Mouse (Mus musculus): ENCODE data around the gene Otud7b.

Otud7b gene

GRCm38 (mm10) chr3:96152611-96153010, 48.3 kb downstream of the Otud7b start:
- ChIA-PET CTCF (interaction anchor here in 1 of 4 experiments (1.9 kb wide), 1 partner anchor 72 kb away, joined by 4 read pairs; no protein-coding TSS in a partner anchor), POLR2A (interaction anchor here in 2 of 4 experiments (0.9 to 3.0 kb wide), 4 partner anchors 8 to 83 kb away, joined by 3 to 25 read pairs (median 5); partner anchors contain the start of gene Mtmr11 (in 1 of the 2))

GRCm38 (mm10) chr3:96155501-96155900, 51.2 kb downstream of the Otud7b start:
- ChIA-PET CTCF (interaction anchor here (0.6 to 1.9 kb wide), 7 partner anchors 62 to 189 kb away, joined by 3 to 6 read pairs (median 3); no protein-coding TSS in a partner anchor), POLR2A (interaction anchor here in 3 of 4 experiments (0.5 to 2.9 kb wide), 17 partner anchors 10 to 1193 kb away, joined by 3 to 13 read pairs (median 3); partner anchors contain the start of genes Hist2h2ac (in 2 of the 3), Hist2h2be (in 2 of the 3), Bola1 (in 1 of the 3) and Hist2h2ab (in 1 of the 3))

- CTCF ChIA-PET, result interaction anchor here in 2 of 4 experiments (1.8 to 3.1 kb wide), 3 partner anchors 12 to 79 kb away, joined by 5 to 13 read pairs (median 8); no protein-coding TSS in a partner anchor
- POLR2A ChIA-PET, result interaction anchor here (0.7 to 5.0 kb wide), 27 partner anchors 8 to 624 kb away, joined by 3 to 87 read pairs (median 6); partner anchors contain the start of genes Bola1 (in 3 of the 4), Hist2h2ab (in 3 of the 4), Hist2h2ac (in 2 of the 4) and Hist2h2be (in 2 of the 4)
Measured at GRCm38 (mm10) chr3:96159820-96160219, 55.5 kb downstream of the Otud7b start.

- POLR2A ChIA-PET, result interaction anchor here (0.5 to 5.0 kb wide), 82 partner anchors 7 to 625 kb away, joined by 3 to 87 read pairs (median 4); partner anchors contain the start of genes Bola1 (in 3 of the 4), Hist2h2ab (in 3 of the 4), Hist2h2ac (in 3 of the 4) and Hist2h2be (in 3 of the 4)
- CTCF ChIA-PET, result interaction anchor here in 3 of 4 experiments (0.6 to 3.1 kb wide), 5 partner anchors 12 to 353 kb away, joined by 3 to 13 read pairs (median 5); no protein-coding TSS in a partner anchor
Measured at GRCm38 (mm10) chr3:96160222-96160802, 56.0 kb downstream of the Otud7b start.

GRCm38 (mm10) chr3:96160803-96161516, 56.6 kb downstream of the Otud7b start:
- ChIA-PET POLR2A (interaction anchor here (0.6 to 5.0 kb wide), 87 partner anchors 8 to 492 kb away, joined by 3 to 87 read pairs (median 4); partner anchors contain the start of genes Bola1 (in 3 of the 4), Hist2h2ab (in 3 of the 4), Hist2h2ac (in 3 of the 4) and Hist2h2be (in 3 of the 4)), CTCF (interaction anchor here (0.6 to 3.1 kb wide), 9 partner anchors 13 to 353 kb away, joined by 3 to 13 read pairs (median 5); no protein-coding TSS in a partner anchor)

- CTCF ChIA-PET, result interaction anchor here (0.6 to 3.1 kb wide), 13 partner anchors 9 to 494 kb away, joined by 3 to 13 read pairs (median 3); no protein-coding TSS in a partner anchor
- POLR2A ChIA-PET, result interaction anchor here in 3 of 4 experiments (0.5 to 5.0 kb wide), 54 partner anchors 8 to 360 kb away, joined by 3 to 87 read pairs (median 5); partner anchors contain the start of genes Bola1 (in 3 of the 3), Hist2h2ab (in 3 of the 3), Hist2h2ac (in 2 of the 3) and Hist2h2bb (in 2 of the 3)
Measured at GRCm38 (mm10) chr3:96161869-96162840, 57.8 kb downstream of the Otud7b start, which contains the start of gene Mtmr11. Mtmr11 (plus strand) TSS chr3:96162004.

GRCm38 (mm10) chr3:96163040-96163439, 58.7 kb downstream of the Otud7b start:
- POLR2A ChIA-PET, result interaction anchor here in 3 of 4 experiments (0.6 to 5.0 kb wide), 21 partner anchors 9 to 99 kb away, joined by 3 to 87 read pairs (median 5); partner anchors contain the start of genes Bola1 (in 2 of the 3), Hist2h2ab (in 2 of the 3), Hist2h2ac (in 2 of the 3) and Hist2h2be (in 2 of the 3)
- CTCF ChIA-PET, result interaction anchor here in 2 of 4 experiments (0.6 to 3.1 kb wide), 6 partner anchors 8 to 495 kb away, joined by 3 to 13 read pairs (median 4); no protein-coding TSS in a partner anchor

- CTCF ChIA-PET, result no interaction called here
Measured at GRCm38 (mm10) chr3:96168466-96169158, 64.3 kb downstream of the Otud7b start.

GRCm38 (mm10) chr3:96170276-96170675, 65.9 kb downstream of the Otud7b start:
- ChIA-PET POLR2A (interaction anchor here (0.6 to 8.1 kb wide), 45 partner anchors 8 to 524 kb away, joined by 3 to 87 read pairs (median 4); partner anchors contain the start of genes Hist2h2ac (in 4 of the 4), Hist2h2be (in 4 of the 4), Mtmr11 (in 3 of the 4) and Bola1 (in 2 of the 4)), CTCF (interaction anchor here in 2 of 4 experiments (0.6 to 1.0 kb wide), 4 partner anchors 8 to 79 kb away, joined by 3 read pairs; no protein-coding TSS in a partner anchor)

More at GRCm38 (mm10) chr3:96168466-96169158, 64.3 kb downstream of the Otud7b start:
- POLR2A ChIA-PET, result interaction anchor here in 3 of 4 experiments (0.6 to 8.1 kb wide), 9 partner anchors 7 to 312 kb away, joined by 3 to 81 read pairs (median 4); partner anchors contain the start of genes Hist2h2ac (in 3 of the 3), Bola1 (in 1 of the 3), Hist2h2ab (in 1 of the 3) and Hist2h2be (in 1 of the 3)

- ChIA-PET POLR2A (interaction anchor here (0.6 to 8.1 kb wide), 48 partner anchors 9 to 525 kb away, joined by 3 to 87 read pairs (median 4); partner anchors contain the start of genes Hist2h2ac (in 4 of the 4), Hist2h2be (in 4 of the 4), Mtmr11 (in 3 of the 4) and Sv2a (in 3 of the 4)), CTCF (interaction anchor here in 2 of 4 experiments (0.6 to 1.0 kb wide), 4 partner anchors 9 to 105 kb away, joined by 3 read pairs; no protein-coding TSS in a partner anchor)
Measured at GRCm38 (mm10) chr3:96170976-96171545, 66.7 kb downstream of the Otud7b start.

GRCm38 (mm10) chr3:96171583-96172196, 67.4 kb downstream of the Otud7b start:
- ChIA-PET POLR2A (interaction anchor here (0.8 to 8.1 kb wide), 27 partner anchors 8 to 191 kb away, joined by 3 to 87 read pairs (median 4); partner anchors contain the start of genes Hist2h2ac (in 3 of the 4), Hist2h2be (in 3 of the 4), Mtmr11 (in 3 of the 4) and Bola1 (in 2 of the 4)), CTCF (interaction anchor here in 1 of 4 experiments (0.9 to 1.0 kb wide), 2 partner anchors 80 to 106 kb away, joined by 3 read pairs; no protein-coding TSS in a partner anchor)

- ChIA-PET CTCF (interaction anchor here in 1 of 4 experiments (0.6 kb wide), 1 partner anchor 209 kb away, joined by 3 read pairs; no protein-coding TSS in a partner anchor), POLR2A (interaction anchor here (0.6 to 8.1 kb wide), 28 partner anchors 9 to 471 kb away, joined by 3 to 87 read pairs (median 4); partner anchors contain the start of genes Hist2h2ac (in 3 of the 4), Hist2h2be (in 3 of the 4), Bola1 (in 2 of the 4) and Hist2h2ab (in 2 of the 4))
Measured at GRCm38 (mm10) chr3:96172197-96173178, 68.2 kb downstream of the Otud7b start, which contains the start of gene Sf3b4. Sf3b4 (plus strand) TSS chr3:96172332.

GRCm38 (mm10) chr3:96173185-96173584, 68.9 kb downstream of the Otud7b start:
- POLR2A ChIA-PET, result interaction anchor here (0.6 to 8.1 kb wide), 28 partner anchors 8 to 471 kb away, joined by 3 to 87 read pairs (median 4); partner anchors contain the start of genes Hist2h2ac (in 3 of the 4), Hist2h2be (in 3 of the 4), Bola1 (in 2 of the 4) and Hist2h2ab (in 2 of the 4)
- CTCF ChIA-PET, result no interaction called here

Data from embryonic stem cell, embryonic (primary cell).